Mouse (Mus musculus): ENCODE results near the gene Padi2.

The Padi2 gene

DNA sequence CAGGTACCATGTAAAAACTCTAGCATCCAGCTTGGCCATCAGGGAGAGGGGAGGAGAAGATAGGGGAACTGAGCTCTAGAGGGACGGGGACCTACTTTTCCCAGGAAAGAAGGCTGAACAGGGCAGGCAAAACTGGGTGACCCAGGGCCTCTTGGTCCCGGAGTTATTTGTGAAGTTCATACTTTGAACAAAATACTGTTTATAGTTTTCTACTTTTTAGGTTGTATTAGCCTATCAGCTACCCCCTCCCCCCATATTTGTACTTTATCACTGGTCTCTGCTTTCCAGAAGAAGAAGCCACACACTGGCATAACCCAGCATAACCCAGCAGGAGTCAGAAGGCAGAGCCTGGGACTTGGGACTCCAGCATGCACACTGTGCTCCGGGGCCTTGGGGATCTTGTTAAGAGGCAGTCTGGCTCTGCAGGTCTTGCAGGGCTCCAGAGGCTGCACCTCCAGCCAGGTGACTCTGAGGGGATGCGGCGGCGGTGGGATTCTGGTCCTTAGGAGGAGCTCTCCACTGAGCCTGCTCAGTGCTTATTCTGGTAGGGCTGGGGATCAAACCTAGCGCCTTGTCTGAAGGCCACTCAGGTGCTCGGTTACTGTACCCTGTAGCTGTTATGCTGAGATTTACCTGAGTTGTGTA, 25.0 kb upstream of the Padi2 start:
- no peak for DNase-seq (ENCODE audit: low read depth, low spot score)

DNA sequence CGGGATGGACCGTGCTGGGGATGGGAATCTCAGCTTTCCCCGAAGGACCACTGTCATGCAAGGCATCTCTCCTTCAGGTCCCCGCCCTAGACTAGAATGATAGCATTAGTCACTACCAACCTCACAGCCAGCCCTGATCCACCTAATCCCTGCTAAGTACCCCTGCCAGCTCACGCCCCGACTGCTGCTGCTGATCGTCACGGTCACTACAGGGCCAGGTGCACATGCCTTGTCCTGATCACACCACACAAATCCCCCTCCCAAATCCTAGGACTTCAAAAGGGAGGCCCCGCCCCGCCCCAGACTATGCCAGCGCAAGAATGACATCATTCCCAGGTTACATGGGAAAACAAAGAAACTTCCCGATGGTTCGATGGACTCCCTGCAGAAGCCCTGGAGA, 24.4 kb upstream of the Padi2 start:
- DNase-seq (ENCODE audit: low read depth, low spot score): no peak

DNA sequence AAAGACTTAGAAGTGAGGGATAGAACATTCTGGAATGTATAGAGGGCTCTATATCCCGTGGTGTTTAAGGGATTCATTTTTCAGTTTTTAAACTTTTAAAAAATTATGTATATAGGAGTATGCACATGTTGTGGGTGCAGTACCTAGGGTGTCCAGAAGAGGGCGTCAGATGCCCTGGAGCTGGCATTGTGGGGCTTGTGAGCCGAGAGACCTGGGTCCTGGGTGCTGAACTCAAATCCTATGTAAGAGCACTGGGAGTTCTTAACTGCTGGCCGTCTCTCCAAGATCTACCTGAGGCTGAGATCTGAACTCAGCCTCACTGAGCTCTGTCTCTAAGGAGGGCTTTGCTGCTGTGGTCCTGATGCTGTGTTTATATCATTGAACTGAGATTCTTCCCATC, 23.8 kb upstream of the Padi2 start:
- DNase-seq (ENCODE audit: low read depth, low spot score): no peak

DNA sequence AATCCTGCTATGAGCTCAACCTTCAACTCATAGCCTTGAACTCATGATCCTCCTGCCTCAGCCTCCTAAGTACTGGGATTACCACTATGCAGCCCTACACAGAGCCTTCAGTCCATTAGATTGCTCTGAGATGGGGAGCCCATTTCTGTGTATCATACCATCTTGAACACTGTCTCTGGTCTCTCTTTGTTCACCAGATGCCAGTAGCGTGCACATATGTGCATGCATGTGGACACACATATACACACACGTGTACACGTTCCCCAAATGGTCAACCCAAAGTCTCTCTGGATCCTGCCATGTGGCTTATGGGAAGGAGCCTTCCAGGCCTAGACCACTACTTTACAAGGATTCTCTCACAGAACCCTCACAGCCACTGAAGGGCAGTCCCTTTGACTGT, 23.2 kb upstream of the Padi2 start:
- DNase-seq (ENCODE audit: low read depth, low spot score): no peak

DNA sequence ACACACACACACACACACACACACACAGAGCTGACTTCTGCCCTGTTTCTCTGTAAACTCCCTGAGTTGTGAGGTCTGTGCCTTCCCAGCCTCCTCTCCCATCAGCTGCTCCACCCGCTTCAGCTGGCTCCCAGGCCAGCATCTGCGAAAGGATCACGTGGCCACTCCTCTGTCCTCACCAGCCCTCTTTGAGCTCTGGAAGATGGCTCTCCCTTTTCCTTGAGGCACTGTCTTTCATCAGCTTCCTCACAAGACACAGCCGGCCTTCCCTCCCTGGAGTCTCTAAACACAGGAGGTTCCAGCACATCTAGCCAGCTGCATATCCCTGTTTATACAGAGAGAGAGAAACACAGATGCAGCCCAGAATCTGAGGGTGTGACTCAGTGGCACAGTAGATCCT, 22.3 kb upstream of the Padi2 start:
- DNase-seq (ENCODE audit: low read depth, low spot score): no peak

DNA sequence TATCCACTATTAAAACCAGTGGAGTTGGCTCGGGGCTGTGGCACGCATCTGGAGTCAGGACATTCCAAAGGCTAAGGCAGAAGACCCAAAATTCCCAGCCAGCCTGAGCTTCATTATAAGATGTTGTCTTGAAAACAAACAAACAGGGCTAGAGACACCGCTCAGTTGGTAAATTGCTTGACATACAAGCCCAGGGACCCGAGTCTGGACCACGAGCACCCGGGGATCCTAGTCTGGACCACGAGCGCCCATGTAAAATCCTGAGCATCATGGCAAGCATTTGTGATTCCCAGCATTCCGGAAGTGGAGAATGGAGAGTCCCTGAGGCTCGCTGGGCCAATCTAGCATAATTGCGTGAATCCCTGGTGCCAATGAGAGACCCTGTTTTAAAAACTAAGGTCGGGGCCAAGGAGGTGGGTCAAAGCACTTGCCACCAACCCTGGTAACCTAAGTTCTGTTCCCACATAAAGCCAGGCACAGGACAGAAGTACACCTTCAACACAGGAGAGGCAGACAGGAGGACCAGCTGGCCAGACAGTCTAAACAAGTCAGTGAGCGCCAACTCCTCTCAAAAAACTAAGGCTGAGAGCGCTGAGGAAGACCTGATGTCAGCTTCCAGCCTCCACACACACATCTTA, 14.5 kb upstream of the Padi2 start:
- DNase-seq (ENCODE audit: low read depth, low spot score): no peak

DNA sequence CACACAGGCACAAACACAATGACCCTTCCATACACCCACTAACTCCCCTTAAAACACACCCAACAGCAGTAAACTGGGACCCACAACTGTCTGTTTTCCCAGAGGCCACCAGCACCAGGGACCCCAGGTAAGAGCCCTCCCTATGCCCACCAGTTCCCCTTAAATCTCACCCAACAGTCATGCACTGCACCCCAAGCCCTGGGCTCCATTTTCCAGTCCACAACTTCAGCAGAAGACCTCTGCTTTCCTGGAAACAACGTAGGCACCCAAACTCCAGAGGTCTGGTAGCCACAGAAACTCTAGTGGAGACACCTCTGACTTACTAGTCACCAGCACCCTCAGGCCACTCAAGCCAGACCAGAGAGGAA, 14.0 kb upstream of the Padi2 start:
- DNase-seq (ENCODE audit: low read depth, low spot score): no peak

DNA sequence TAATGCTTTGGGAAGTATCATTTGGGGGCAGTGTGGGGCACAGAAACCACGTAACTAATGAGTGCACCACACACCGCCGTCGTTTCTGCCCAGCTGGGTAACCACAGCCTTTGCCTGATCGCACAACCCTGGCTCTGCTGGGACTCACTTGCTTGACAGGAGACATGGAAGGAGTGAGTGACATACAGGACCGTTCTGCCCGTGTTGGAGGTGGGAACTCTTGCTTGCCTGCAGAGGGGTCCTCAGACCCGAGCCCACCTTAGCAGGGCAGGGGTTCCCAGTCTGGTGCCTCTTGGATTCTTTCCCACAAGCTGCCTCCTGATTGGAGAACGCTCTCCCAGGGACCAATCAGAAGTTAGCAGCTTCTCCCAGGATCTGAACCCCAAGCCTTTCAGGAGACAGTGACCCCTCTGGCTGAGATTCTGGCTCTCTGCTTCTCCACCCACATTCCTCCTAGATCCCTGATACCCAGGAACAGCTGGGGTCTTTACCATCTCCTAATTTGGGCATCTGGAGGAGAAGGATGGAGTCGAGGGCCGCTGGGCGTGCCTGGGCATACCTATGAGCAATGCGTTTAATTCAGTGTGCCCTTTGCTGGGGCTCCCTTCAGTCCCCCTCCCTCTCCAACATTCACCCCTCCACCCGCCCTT, 1.2 kb upstream of the Padi2 start:
- no peak for DNase-seq (ENCODE audit: low read depth, low spot score)

DNA sequence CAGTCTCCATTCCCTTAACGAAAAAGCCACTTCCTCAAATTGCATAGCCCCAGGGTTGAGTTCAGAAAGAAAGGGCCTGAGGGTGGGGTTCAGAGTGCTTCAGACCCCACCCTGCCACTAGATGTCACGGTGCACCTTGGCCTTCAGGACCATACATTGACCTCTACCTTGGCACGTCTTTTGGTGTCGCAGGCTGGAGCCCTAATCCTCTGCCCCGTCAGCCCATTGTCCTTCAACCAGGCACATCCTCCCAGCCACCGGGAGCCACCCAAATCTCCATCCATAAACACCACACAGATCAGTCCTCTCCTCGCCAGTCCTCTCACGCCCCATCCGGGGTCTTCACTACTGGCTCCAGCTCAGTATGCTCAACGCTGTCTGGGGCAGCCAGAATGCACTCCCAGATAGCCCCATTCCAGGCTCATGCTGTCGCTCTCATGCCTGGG, 695 bp upstream of the Padi2 start:
- no peak for DNase-seq (ENCODE audit: low read depth, low spot score)

DNA sequence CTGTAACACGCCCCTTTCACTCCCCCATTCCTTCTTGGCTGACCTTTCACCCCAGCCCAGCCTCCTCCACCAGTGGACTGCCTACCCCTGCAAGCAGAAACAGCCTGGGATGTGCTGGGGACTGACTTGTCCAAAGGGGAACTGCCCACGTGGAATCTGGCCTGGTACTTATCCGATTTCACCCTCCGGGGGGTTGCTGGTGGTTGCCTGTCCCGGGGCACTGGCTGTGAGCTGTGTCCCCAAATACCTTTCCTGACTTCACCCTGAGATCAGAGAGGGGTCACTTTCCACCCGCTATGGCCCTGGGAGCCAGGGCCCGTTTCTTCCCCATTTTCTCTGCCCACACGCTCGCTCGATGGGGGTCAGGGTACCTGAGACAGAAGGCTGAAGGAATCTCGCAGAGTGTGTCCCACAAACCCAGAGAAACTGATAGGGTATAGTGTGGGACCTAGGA, 710 bp downstream of the Padi2 start:
- no peak for DNase-seq (ENCODE audit: low read depth, low spot score)

DNA sequence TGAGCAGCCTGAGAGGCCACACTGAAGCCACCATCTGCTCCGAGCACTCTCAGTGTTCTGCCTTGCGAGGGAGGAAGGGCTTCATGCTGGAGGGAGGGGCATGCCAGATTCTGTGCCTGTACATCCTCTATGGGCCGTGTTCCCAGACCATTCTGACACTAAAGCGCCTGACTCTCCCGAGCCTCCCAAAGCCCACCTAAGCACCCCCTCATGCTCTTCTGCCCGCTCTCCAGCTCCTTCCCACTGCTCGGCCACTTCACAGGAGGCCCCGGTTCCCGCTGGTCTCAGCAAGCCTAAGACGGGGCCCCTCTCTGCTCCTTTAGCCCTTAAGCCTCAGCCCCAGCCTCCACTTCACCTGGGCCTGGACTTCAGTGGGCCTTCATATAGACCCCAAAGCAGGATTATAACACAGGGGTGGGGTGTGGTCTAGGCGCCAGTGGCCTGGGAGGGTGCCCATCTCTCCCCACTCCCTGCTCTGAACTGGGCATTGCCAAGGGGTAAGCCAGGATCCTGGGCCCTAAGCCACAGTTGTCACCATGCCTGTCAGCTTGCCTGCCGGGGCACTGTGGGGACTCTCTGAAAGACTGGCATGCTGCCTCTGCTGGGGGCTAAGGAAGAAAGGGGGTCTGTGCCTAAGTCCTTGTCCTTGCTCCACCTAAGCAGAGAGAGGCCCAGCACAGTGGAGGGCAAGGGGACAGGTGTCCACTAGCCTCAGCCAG, 1.3 kb downstream of the Padi2 start:
- no peak for DNase-seq (ENCODE audit: low read depth, low spot score)

DNA sequence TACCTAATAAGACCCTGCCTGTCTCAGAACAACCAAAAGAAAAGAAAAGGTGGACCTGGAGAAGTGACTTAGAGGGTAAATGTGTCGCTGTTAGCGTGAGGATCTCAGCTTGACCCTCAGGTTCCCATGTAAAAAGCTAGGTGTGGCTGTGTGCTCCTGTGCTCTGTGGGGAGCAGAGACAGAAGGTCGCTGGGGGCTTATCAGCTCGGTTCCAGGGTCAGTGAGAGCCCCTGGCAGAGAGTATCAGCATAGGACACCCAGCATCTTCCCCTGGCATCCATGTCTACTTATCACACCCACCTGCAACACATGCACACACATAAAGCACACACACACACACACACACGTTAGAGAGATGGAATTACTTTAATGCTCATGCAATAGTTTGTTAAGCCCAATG, 2.5 kb downstream of the Padi2 start:
- no peak for DNase-seq (ENCODE audit: low read depth, low spot score)

DNA sequence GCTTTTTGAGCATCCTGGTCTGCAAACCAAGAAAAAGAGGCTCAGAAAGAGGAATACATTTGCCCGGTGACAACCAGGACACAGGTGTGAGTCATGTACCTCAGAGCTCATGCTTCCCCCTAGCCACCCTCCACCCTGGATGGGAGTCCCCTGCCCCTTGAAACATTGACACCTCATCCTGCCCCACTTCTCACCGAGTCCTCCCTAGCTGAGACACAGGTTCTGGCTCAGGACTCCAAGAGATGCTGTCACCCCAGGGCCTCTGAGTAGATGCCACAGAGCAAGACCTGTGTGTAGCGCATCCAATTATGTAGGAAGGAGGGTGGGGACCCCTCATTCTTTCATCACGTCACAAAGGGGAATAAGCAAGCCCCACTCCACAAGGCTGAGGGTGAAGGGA, 3.4 kb downstream of the Padi2 start:
- no peak for DNase-seq (ENCODE audit: low read depth, low spot score)

DNA sequence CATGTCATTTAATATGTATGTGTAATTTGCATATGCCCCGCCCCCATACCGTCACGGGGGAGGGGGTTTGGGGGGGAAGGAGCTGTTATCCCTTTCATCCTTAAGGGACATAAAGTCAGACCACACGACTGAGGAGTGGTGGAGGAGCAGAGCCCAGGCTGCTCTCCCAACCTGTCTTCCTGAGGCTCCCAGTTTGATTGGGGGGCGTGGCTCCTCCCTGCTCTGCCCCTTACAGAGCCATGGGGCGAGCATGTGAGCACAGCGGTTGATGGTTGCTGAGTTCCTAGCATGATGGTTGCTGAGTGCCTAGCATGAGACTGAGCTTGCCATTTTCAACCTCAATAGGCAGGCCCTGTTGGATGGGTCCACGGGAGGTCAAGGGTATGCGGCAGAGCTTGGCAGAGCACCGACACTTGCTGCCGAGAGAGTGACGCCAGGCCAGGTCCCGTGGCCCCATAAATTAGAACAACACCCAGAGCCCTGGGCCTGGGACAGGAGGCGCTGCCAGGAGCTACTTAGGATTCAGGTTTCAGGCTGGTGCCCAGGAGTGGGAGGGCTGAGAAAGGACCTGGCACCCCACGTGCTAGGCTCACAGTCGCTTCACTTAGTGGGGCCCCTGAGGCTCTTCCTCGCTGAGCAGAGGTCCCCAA, 4.6 kb downstream of the Padi2 start:
- no peak for DNase-seq (ENCODE audit: low read depth, low spot score)

DNA sequence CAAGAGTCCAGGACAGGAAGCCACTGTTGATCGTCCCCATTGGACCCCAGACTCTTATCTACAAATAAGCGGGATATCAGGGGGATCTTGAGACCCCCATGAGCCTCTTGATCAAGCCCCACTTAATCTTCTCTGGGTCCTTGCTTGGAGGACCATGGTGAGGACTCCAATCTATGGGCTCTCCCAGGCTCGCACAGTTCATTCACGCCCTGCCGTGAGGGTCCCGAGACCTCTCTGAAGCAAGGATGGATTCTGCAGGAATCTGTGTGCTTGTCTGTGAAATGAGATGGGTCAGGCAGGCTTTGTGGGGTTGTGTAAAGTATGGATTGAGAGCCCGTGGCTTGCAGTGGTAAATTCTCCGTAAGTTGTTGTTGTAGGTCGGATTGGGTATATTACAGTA, 5.3 kb downstream of the Padi2 start:
- DNase-seq (ENCODE audit: low read depth, low spot score): no peak

DNA sequence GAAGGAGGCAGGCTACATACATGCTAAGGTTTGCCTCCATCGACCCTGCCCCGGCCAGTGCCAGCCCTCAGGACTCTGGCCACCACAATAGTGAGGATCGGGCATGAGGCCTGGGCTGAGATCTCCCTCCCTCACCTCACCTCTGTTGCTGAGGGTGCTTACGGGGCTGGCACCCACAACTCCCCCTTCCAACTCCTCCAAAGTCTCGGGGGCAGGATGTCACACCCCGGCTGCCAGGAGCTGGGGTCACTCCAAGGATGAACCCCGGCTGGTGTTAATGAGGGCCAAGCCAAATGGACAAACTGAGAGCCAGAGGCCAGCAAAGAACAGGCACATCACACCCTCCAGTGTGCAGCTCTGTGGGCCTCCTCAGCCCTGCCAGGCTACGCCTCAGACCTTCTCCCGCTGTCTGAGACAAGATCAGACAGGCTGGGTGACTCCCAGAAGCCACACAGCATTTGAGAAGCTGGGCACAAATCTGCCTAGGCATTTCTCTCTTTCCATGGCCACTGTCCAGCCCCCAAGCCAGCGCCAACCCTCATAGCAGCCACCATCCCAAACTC, 6.2 kb downstream of the Padi2 start:
- no peak for DNase-seq (ENCODE audit: low read depth, low spot score)

DNA sequence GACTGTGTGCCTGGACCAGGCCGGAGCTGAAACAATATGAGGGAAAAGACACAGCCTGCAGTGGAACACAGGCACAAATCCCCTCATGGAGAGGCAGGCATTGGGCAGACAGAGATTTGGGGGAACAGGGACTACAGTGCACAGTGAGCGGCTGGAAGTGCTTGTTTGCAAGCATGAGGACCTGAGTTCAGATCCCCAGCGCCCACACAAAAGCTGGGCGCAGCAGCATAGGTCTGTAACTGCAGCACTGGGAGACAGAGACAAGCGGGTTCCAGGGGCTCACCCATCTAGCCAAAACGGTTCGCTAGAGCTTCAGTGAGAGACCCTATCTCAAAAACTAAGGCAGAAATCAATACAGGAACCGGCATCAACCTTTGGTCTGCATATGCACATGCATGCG, 7.4 kb downstream of the Padi2 start:
- no peak for DNase-seq (ENCODE audit: low read depth, low spot score)

DNA sequence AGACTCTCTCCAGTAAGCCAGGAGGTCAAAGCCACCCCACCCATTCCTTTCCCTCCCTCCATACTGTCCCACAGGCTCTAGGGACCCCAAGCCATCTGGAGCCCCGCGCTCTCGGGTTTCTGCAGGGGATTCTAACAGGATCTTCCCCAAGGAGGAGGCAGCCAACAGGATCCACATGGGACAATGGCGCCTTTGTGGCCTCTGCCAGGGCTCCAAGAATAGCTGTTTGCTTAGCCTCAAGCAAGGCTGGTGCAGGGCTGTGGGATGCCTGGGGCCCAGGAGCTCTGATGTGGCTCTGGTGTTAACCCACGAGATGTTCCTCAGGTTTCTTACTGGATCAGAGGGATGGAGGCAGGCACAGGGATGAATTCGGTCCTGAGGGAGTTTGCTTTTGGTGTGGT, 8.6 kb downstream of the Padi2 start:
- DNase-seq (ENCODE audit: low read depth, low spot score): no peak

DNA sequence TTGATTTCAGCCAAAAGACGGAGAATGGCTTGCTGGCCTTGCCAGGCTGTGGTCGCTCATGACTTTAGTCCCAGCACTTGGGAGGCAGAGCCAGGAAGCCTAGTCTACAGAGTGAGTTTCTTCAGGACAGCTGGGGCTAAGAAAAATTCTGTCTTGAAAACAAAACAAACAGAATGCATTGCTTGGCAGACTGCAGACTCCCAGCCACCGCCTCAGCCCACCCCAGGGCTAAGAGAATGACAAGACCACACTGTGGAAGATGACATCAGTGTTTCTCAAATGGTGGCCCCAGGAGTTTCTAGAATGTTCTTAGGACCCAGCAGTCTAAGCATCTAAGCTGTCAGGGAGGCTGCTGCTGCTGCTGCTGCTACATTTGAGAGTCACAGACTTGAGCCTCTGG, 9.1 kb downstream of the Padi2 start:
- DNase-seq (ENCODE audit: low read depth, low spot score): no peak

DNA sequence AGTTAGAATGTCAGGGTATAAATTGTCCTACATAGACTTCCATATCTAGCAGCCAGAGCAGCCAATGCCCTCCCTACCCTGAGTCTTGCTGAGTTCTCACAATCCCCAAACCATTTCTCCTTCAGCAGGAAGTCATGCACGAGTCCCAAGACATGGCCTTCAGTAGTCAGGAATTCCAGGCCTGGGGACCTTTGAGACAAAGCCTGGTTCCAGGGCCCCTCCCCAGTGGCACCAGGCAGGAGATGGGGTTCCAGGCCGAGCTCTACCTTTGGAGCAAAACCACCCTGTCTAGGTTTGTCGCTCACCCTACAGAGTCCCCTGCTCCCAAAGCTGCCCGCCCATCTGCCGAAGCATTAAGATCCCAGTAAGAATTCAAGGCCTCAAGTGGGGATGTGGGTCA, 10.2 kb downstream of the Padi2 start:
- DNase-seq (ENCODE audit: low read depth, low spot score): no peak

DNA sequence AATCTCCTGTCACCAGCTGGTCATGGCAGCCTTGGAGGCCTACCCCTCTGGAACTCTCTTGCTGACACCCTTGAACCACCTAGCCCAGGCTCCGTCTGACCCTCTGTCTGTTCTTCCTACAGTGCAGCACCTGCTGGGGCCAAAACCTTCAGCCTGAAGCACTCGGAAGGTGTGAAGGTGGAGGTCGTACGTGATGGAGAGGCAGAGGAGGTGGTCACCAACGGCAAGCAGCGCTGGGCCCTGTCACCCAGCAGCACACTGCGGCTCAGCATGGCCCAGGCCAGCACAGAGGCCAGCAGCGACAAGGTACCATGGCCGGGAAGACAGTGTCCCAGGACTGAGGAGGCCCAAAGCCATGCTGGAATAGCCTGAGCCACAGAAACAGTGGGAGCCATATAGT, 11.3 kb downstream of the Padi2 start:
- DNase-seq (ENCODE audit: low read depth, low spot score): no peak

Data from WW6 (cell line).